ENCODE assay signal across 26 mouse cellular contexts in genomic region chr9:63632045-63632444, GRCm38 (mm10). TPM values are rescaled to one million over a fixed set of nuclear protein-coding genes. Genes with fewer than 3 reads are reported as not detected.
DNase-seq lines count a peak whose midpoint lies in the region; ATAC-seq and TF ChIP-seq lines count a peak whose summit lies in the region.
"Had no signal": no experiment of that assay in that cellular context is flagged by ENCODE, and none has a peak within 500 bp of the region (broad histone marks: within the 10 kb centered on the region; RNA-seq: fewer than 3 reads in every experiment).

No protein-coding gene starts in this region.

- no peaks in the 10 kb centered on the region for H3K27me3 ChIP-seq in intestine, postnatal 0 days (replicated peaks; ENCODE audit: control insufficient read depth, insufficient read depth, low read length)
- H3K27me3 ChIP-seq in intestine, embryonic 15.5 days (replicated peaks): no peaks in the 10 kb centered on the region
- H3K27me3 ChIP-seq in liver, postnatal 0 days (ENCODE audit: insufficient read depth, low read length): no peaks in the 10 kb centered on the region
- H3K27me3 ChIP-seq in liver, embryonic 11.5 days (replicated peaks; ENCODE audit: control insufficient read depth, insufficient read depth, low read length): no peaks in the 10 kb centered on the region
- no peaks in the 10 kb centered on the region for H3K27me3 ChIP-seq in MEL (ENCODE audit: control insufficient read depth in 1 of 2, insufficient read depth in 2 of 2, low read length in 2 of 2)
- H3K27me3 ChIP-seq: embryonic facial prominence, embryonic 13.5 days; forebrain, embryonic 13.5 days; heart, embryonic 13.5 days; limb, embryonic 15.5 days; lung, embryonic 15.5 days had no signal

- H3K36me3 ChIP-seq in intestine, postnatal 0 days (ENCODE audit: control insufficient read depth, insufficient read depth): peaks cover 44% of the 10 kb centered on the region
- H3K36me3 ChIP-seq in intestine, embryonic 15.5 days: peaks cover 8% of the 10 kb centered on the region; the same call in 1 of the 2 replicates
- H3K36me3 ChIP-seq in liver, postnatal 0 days (replicated peaks; ENCODE audit: insufficient read depth, low read length): peaks cover 40% of the 10 kb centered on the region
- H3K36me3 ChIP-seq in liver, embryonic 11.5 days (ENCODE audit: control insufficient read depth, insufficient read depth, low read length): peaks cover 7% of the 10 kb centered on the region; the same call in 1 of the 2 replicates
- H3K36me3 ChIP-seq in MEL (ENCODE audit: control insufficient read depth in 1 of 2, insufficient read depth in 2 of 2, low read length in 2 of 2): peaks cover 0 to 5% of the 10 kb centered on the region in 2 experiments; a peak in 2 of 4 replicates

- TF ChIP-seq RAD21 in MEL (IDR thresholded peaks at IDR 0.05; ENCODE audit: low read depth, low read length): no peak; the same call in none of the 2 replicates

- H3K4me2 ChIP-seq in intestine, postnatal 0 days (replicated peaks; ENCODE audit: low read depth): no peak overlapping the region
- no peak overlapping the region for H3K4me2 ChIP-seq in intestine, embryonic 15.5 days (replicated peaks)
- H3K4me2 ChIP-seq in liver, postnatal 0 days (ENCODE audit: low read depth, low read length): no peak overlapping the region
- H3K4me2 ChIP-seq in liver, embryonic 11.5 days: no peak overlapping the region
- H3K4me2 ChIP-seq: heart, embryonic 13.5 days; limb, embryonic 15.5 days had no signal

- H3K4me1 ChIP-seq in intestine, postnatal 0 days (replicated peaks; ENCODE audit: control insufficient read depth, insufficient read depth, low read length): no peaks in the 10 kb centered on the region
- no peaks in the 10 kb centered on the region for H3K4me1 ChIP-seq in intestine, embryonic 15.5 days (replicated peaks)
- H3K4me1 ChIP-seq in liver, postnatal 0 days (ENCODE audit: insufficient read depth): no peaks in the 10 kb centered on the region
- no peaks in the 10 kb centered on the region for H3K4me1 ChIP-seq in liver, embryonic 11.5 days (replicated peaks; ENCODE audit: control insufficient read depth, insufficient read depth, low read length)
- H3K4me1 ChIP-seq in MEL (ENCODE audit: control insufficient read depth in 1 of 2, insufficient read depth in 2 of 2, low read length in 2 of 2): no peaks in the 10 kb centered on the region
- H3K4me1 ChIP-seq: limb, embryonic 15.5 days had no signal

- TF ChIP-seq POLR2A in MEL (IDR thresholded peaks at IDR 0.05; ENCODE audit: control insufficient read depth in 1 of 2, insufficient read depth in 1 of 2, low read depth in 1 of 2, low read length in 2 of 2, poor library complexity in 1 of 2): no peak
- TF ChIP-seq POLR2A in brain, embryonic 14.5 days (IDR thresholded peaks at IDR 0.05; ENCODE audit: borderline replicate concordance, extremely low read depth, insufficient read depth, insufficient read length, poor library complexity, severe bottlenecking): no peak

- no peak for TF ChIP-seq EP300 in liver, postnatal 0 days (IDR thresholded peaks at IDR 0.05; ENCODE audit: low read depth)
- no peak for TF ChIP-seq EP300 in MEL (IDR thresholded peaks at IDR 0.05; ENCODE audit: low read depth in 1 of 2, low read length in 2 of 2)

- ATAC-seq in intestine, postnatal 0 days: no peak
- no peak for ATAC-seq in intestine, embryonic 15.5 days
- no peak for ATAC-seq in liver, postnatal 0 days
- no peak for ATAC-seq in liver, embryonic 11.5 days (replicated peaks; ENCODE audit: low FRiP score)
- ATAC-seq: activated CD4-positive, CD25-positive, alpha-beta regulatory T cell, adult 4 months had no signal

- H3K4me3 ChIP-seq in intestine, postnatal 0 days (ENCODE audit: low read depth, low read length): no peak overlapping the region
- no peak overlapping the region for H3K4me3 ChIP-seq in intestine, embryonic 15.5 days (replicated peaks)
- no peak overlapping the region for H3K4me3 ChIP-seq in liver, postnatal 0 days (ENCODE audit: low read depth, low read length)
- no peak overlapping the region for H3K4me3 ChIP-seq in liver, embryonic 11.5 days (ENCODE audit: low read depth, low read length)
- no peak overlapping the region for H3K4me3 ChIP-seq in MEL (ENCODE audit: control insufficient read depth in 1 of 2, insufficient read depth in 1 of 2, low read depth in 2 of 2, low read length in 2 of 2)
- H3K4me3 ChIP-seq: embryonic facial prominence, embryonic 13.5 days; forebrain, embryonic 13.5 days; heart, embryonic 13.5 days; limb, embryonic 15.5 days; lung, embryonic 15.5 days had no signal

- H3K9ac ChIP-seq in intestine, postnatal 0 days (ENCODE audit: low read depth, low read length): no peak overlapping the region
- no peak overlapping the region for H3K9ac ChIP-seq in intestine, embryonic 15.5 days
- H3K9ac ChIP-seq in liver, postnatal 0 days (replicated peaks): no peak overlapping the region
- no peak overlapping the region for H3K9ac ChIP-seq in liver, embryonic 11.5 days (ENCODE audit: low read depth, low read length)
- no peak overlapping the region for H3K9ac ChIP-seq in MEL (ENCODE audit: control insufficient read depth, low read depth, low read length, poor library complexity, severe bottlenecking)
- H3K9ac ChIP-seq: embryonic facial prominence, embryonic 13.5 days; forebrain, embryonic 13.5 days; heart, embryonic 13.5 days; limb, embryonic 15.5 days; lung, embryonic 15.5 days had no signal

- H3K79me2 ChIP-seq in MEL (ENCODE audit: control insufficient read depth, insufficient read depth, low read length, poor library complexity): no peaks in the 10 kb centered on the region

- no peak for DNase-seq in liver, postnatal 0 days
- DNase-seq in liver, embryonic 11.5 days (ENCODE audit: low spot score): no peak
- DNase-seq in MEL (ENCODE audit: low read depth, low spot score): no peak
- DNase-seq in brain, embryonic 14.5 days (ENCODE audit: low read depth): no peak
- DNase-seq in urinary bladder, adult 18-20 months (ENCODE audit: low spot score in 2 of 2): no peak
- DNase-seq: adrenal gland, adult 8-10 months; cerebellum, adult 18-20 months; cerebellum, postnatal 14 days; gastrocnemius, postnatal 14 days; heart, adult 11 months; heart, postnatal 14 days; kidney, adult 8-10 months; layer of hippocampus, adult 9-11 months; left cerebral cortex, postnatal 4 days; spleen, adult 18-20 months had no signal

- no peak overlapping the region for H3K27ac ChIP-seq in intestine, postnatal 0 days (ENCODE audit: low read depth, low read length)
- H3K27ac ChIP-seq in intestine, embryonic 15.5 days: no peak overlapping the region
- H3K27ac ChIP-seq in liver, postnatal 0 days (ENCODE audit: low read depth): no peak overlapping the region
- no peak overlapping the region for H3K27ac ChIP-seq in liver, embryonic 11.5 days (ENCODE audit: low read depth, low read length)
- no peak overlapping the region for H3K27ac ChIP-seq in MEL (ENCODE audit: control insufficient read depth, low read depth, low read length)
- H3K27ac ChIP-seq: forebrain, embryonic 13.5 days; heart, embryonic 13.5 days; limb, embryonic 15.5 days had no signal

- 92% methylated on average over 4 of the region's 4 CpGs for WGBS in intestine, postnatal 0 days
- WGBS in intestine, embryonic 15.5 days: 92% methylated on average over 4 of the region's 4 CpGs
- 92% methylated on average over 4 of the region's 4 CpGs for WGBS in liver, postnatal 0 days (ENCODE audit: insufficient replicate concordance)
- 91% methylated on average over 4 of the region's 4 CpGs for WGBS in liver, embryonic 11.5 days

- TF ChIP-seq CTCF in intestine, postnatal 0 days (IDR thresholded peaks at IDR 0.05; ENCODE audit: low read depth): peak; percentile 47
- TF ChIP-seq CTCF in liver, postnatal 0 days (IDR thresholded peaks at IDR 0.05; ENCODE audit: low read depth): 0 out of 2 replicates have a peak, but pooled peaks have one; percentile 24
- peak in 1 of 3 experiments; percentile 7; a peak in 1 of 6 replicates for TF ChIP-seq CTCF in MEL (IDR thresholded peaks at IDR 0.05 in 2 of 3, conservative IDR thresholded peaks at IDR 0.05 in 1 of 3; ENCODE audit: control insufficient read depth in 1 of 3, insufficient read depth in 1 of 3, low read depth in 2 of 3, low read length in 3 of 3, poor library complexity in 1 of 3, severe bottlenecking in 1 of 3)
- peak; percentile 28; the same call in 1 of the 2 replicates for TF ChIP-seq CTCF in brain, embryonic 14.5 days (IDR thresholded peaks at IDR 0.05; ENCODE audit: borderline replicate concordance, extremely low read depth, insufficient read depth, insufficient read length)

- no peaks in the 10 kb centered on the region for H3K9me3 ChIP-seq in intestine, postnatal 0 days (ENCODE audit: control insufficient read depth)
- no peaks in the 10 kb centered on the region for H3K9me3 ChIP-seq in intestine, embryonic 15.5 days
- no peaks in the 10 kb centered on the region for H3K9me3 ChIP-seq in liver, postnatal 0 days (ENCODE audit: low read length)
- H3K9me3 ChIP-seq in liver, embryonic 11.5 days (ENCODE audit: control insufficient read depth, low read length): no peaks in the 10 kb centered on the region
- H3K9me3 ChIP-seq in MEL (replicated peaks; ENCODE audit: insufficient read depth, low read length): no peaks in the 10 kb centered on the region
- H3K9me3 ChIP-seq: embryonic facial prominence, embryonic 13.5 days; forebrain, embryonic 13.5 days; heart, embryonic 13.5 days; limb, embryonic 15.5 days; lung, embryonic 15.5 days; midbrain, embryonic 10.5 days had no signal

RNA-seq across cellular contexts. Expression of gene Aagab, which starts 29.6 kb away (rescaled TPM):
- 26.1 and 26.5 TPM in 2 replicates for polyA plus RNA-seq in intestine, postnatal 0 days (2015; fragmentation: Nextera tagmentation; extraction: Ambion mirVana)
- polyA plus RNA-seq in intestine, embryonic 15.5 days (2015; fragmentation: Nextera tagmentation; extraction: Ambion mirVana): 27.2 and 28.2 TPM in 2 replicates
- polyA plus RNA-seq in liver, postnatal 0 days (2015; fragmentation: Nextera tagmentation; extraction: Ambion mirVana): 12.8 and 14.2 TPM in 2 replicates
- 27.7 and 32.4 TPM in 2 replicates for polyA plus RNA-seq in liver, embryonic 11.5 days (2014; fragmentation: Nextera tagmentation; extraction: Ambion mirVana)
- total RNA-seq in MEL (2012; rRNA removed): 15.1 and 16.1 TPM in 2 replicates
- 10 to 100 TPM in 1 of 2 experiments, not detected in 1; 27.4 TPM for polyA plus RNA-seq in MEL (2012; ENCODE audit: insufficient read depth in 1 of 2, insufficient read length in 2 of 2, low read depth in 1 of 2, low replicate concordance in 2 of 2, missing spikeins in 1 of 2)
- polyA plus RNA-seq in brain, embryonic 14.5 days (2012; rRNA removed): 24.9 and 27.9 TPM in 2 replicates

RNA-seq across cellular contexts. Expression of gene Iqch, which starts 29.8 kb away (rescaled TPM):
- polyA plus RNA-seq in intestine, postnatal 0 days (2015; fragmentation: Nextera tagmentation; extraction: Ambion mirVana): 0.04 TPM in 1 of 2 replicates, not detected in the other
- polyA plus RNA-seq in intestine, embryonic 15.5 days (2015; fragmentation: Nextera tagmentation; extraction: Ambion mirVana): 0.08 and 0.14 TPM in 2 replicates
- 0.08 and 0.09 TPM in 2 replicates for polyA plus RNA-seq in liver, postnatal 0 days (2015; fragmentation: Nextera tagmentation; extraction: Ambion mirVana)
- 0.05 TPM in 1 of 2 replicates, not detected in the other for polyA plus RNA-seq in liver, embryonic 11.5 days (2014; fragmentation: Nextera tagmentation; extraction: Ambion mirVana)
- not detected in 2 replicates for total RNA-seq in MEL (2012; rRNA removed)
- not detected for polyA plus RNA-seq in MEL (2012; ENCODE audit: insufficient read depth in 1 of 2, insufficient read length in 2 of 2, low read depth in 1 of 2, low replicate concordance in 2 of 2, missing spikeins in 1 of 2)
- 0.04 and 0.11 TPM in 2 replicates for polyA plus RNA-seq in brain, embryonic 14.5 days (2012; rRNA removed)
- total RNA-seq: heart, postnatal 14 days; left cerebral cortex, adult 18-20 months had no signal
- polyA plus RNA-seq: activated CD4-positive, CD25-positive, alpha-beta regulatory T cell, adult 4 months; C2C12; embryonic facial prominence, embryonic 13.5 days; heart, embryonic 13.5 days had no signal
